Mouse (Mus musculus): Measurements from ENCODE around the gene Klf16. TPM values are rescaled to one million over a fixed set of nuclear protein-coding genes. Genes with fewer than 3 reads are reported as not detected.
"Not testable (repeated sequence)": the region's sequence is repeated elsewhere in the genome, so short reads cannot be mapped to it uniquely, and the experiment has no call there.

Klf16 gene
- polyA plus RNA-seq, 1 experiment, result 16.0 TPM

DNA sequence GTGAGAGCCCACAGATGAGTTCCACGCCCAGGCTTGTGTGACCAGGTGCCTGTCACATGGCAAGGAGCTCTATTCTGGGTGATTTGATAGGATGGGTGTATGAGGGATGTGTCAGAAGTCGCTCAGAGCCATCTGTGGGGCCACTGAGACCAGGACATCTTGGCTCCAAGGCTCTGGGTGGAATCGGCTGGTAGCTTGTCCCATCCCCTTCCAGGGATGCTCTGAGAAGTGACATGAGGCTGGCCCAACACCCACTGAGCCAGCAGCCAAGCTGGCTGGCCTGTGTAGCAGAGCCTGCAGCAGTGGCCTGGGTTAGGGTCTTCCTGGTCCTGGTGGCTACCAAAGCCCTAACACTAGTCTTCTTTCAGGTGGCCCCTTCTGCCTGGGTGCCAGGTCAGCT is 31.3 kb upstream of the Klf16 start:
- Histone ChIP-seq H3K27me3 (ENCODE audit: control insufficient read depth, insufficient read depth, insufficient read length) (no peaks in the 10 kb centered on the region), H3K4me3 (no peak overlapping the region), H3K4me2 (ENCODE audit: low read depth) (no peak overlapping the region), H3ac (ENCODE audit: control insufficient read depth, insufficient read length) (no peak overlapping the region), H3K36me3 (ENCODE audit: control insufficient read depth, insufficient read depth) (peaks cover 14% of the 10 kb centered on the region), H3K79me2 (ENCODE audit: control insufficient read depth, insufficient read depth) (peaks cover 33% of the 10 kb centered on the region)
- TF ChIP-seq REST (IDR thresholded peaks at IDR 0.05; ENCODE audit: insufficient read depth, insufficient read length), result no peak
- TF ChIP-seq SRF (IDR thresholded peaks at IDR 0.05; ENCODE audit: control insufficient read depth, insufficient read length, low read depth), result no peak
- TF ChIP-seq MYOG (IDR thresholded peaks at IDR 0.05; ENCODE audit: control insufficient read depth in 1 of 3, insufficient read depth in 1 of 3, insufficient read length in 2 of 3, low read depth in 2 of 3), result no peak
- TF ChIP-seq E2F4 (IDR thresholded peaks at IDR 0.05; ENCODE audit: insufficient read depth), result no peak
- TF ChIP-seq POLR2A (IDR thresholded peaks at IDR 0.05; ENCODE audit: insufficient read length, low read depth), result no peak
- TF ChIP-seq USF1 (IDR thresholded peaks at IDR 0.05; ENCODE audit: low read depth), result no peak
- no peak for TF ChIP-seq TCF12 (IDR thresholded peaks at IDR 0.05; ENCODE audit: insufficient read depth, poor library complexity, severe bottlenecking)
- no peak for TF ChIP-seq MYOD1 (IDR thresholded peaks at IDR 0.05; ENCODE audit: control insufficient read depth in 1 of 3, insufficient read length in 2 of 3, low read depth in 2 of 3)
- no peak for TF ChIP-seq TCF3 (IDR thresholded peaks at IDR 0.05; ENCODE audit: insufficient read length, low read depth)
- TF ChIP-seq POLR2AphosphoS2 (IDR thresholded peaks at IDR 0.05; ENCODE audit: insufficient read length, low read depth), result no peak

GRCm38 (mm10) chr10:80606737-80607350 is 29.7 kb upstream of the Klf16 start:
- Histone ChIP-seq H3K36me3 (ENCODE audit: control insufficient read depth, insufficient read depth) (peaks cover 9% of the 10 kb centered on the region), H3K79me2 (ENCODE audit: control insufficient read depth, insufficient read depth) (peaks cover 37% of the 10 kb centered on the region), H3ac (ENCODE audit: control insufficient read depth, insufficient read length) (no peak overlapping the region), H3K4me3 (no peak overlapping the region), H3K4me2 (ENCODE audit: low read depth) (no peak overlapping the region), H3K27me3 (ENCODE audit: control insufficient read depth, insufficient read depth, insufficient read length) (no peaks in the 10 kb centered on the region)
- no peak for TF ChIP-seq E2F4 (IDR thresholded peaks at IDR 0.05; ENCODE audit: insufficient read depth)
- no peak for TF ChIP-seq SRF (IDR thresholded peaks at IDR 0.05; ENCODE audit: control insufficient read depth, insufficient read length, low read depth)
- no peak for TF ChIP-seq MAX (IDR thresholded peaks at IDR 0.05; ENCODE audit: low read depth)
- TF ChIP-seq POLR2AphosphoS2 (IDR thresholded peaks at IDR 0.05; ENCODE audit: insufficient read length, low read depth), result no peak
- TF ChIP-seq MYOG (IDR thresholded peaks at IDR 0.05; ENCODE audit: control insufficient read depth in 1 of 3, insufficient read depth in 1 of 3, insufficient read length in 2 of 3, low read depth in 2 of 3), result no peak
- TF ChIP-seq TCF12 (IDR thresholded peaks at IDR 0.05; ENCODE audit: insufficient read depth, poor library complexity, severe bottlenecking), result no peak
- no peak for TF ChIP-seq USF1 (IDR thresholded peaks at IDR 0.05; ENCODE audit: low read depth)
- no peak for TF ChIP-seq TCF3 (IDR thresholded peaks at IDR 0.05; ENCODE audit: insufficient read length, low read depth)
- no peak for TF ChIP-seq POLR2A (IDR thresholded peaks at IDR 0.05; ENCODE audit: insufficient read length, low read depth)
- no peak for TF ChIP-seq CEBPB (IDR thresholded peaks at IDR 0.05; ENCODE audit: insufficient read depth, poor library complexity, severe bottlenecking)
- TF ChIP-seq MYOD1 (IDR thresholded peaks at IDR 0.05; ENCODE audit: control insufficient read depth in 1 of 3, insufficient read length in 2 of 3, low read depth in 2 of 3), result no peak
- TF ChIP-seq REST (IDR thresholded peaks at IDR 0.05; ENCODE audit: insufficient read depth, insufficient read length), result no peak

DNA sequence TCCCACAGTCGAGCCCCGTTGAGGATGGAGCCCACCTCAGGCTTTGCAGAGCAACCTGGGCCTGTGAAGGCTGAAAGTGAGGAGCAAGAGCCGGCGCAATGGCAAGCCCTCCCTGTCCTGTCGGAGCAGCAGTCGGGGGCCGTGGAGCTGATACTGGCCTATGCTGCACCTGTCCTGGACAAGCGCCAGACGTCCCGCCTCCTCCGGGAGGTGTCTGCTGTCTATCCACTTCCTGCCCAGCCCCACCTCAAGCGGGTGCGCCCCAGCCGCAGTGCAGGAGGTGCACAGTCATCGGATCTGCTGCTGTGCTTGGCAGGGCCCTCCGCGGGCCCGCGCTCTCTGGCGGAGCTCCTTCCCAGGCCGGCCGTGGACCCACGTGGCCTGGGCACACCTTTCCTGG is 29.2 kb upstream of the Klf16 start:
- Histone ChIP-seq H3ac (ENCODE audit: control insufficient read depth, insufficient read length) (no peak overlapping the region), H3K4me2 (ENCODE audit: low read depth) (no peak overlapping the region), H3K27me3 (ENCODE audit: control insufficient read depth, insufficient read depth, insufficient read length) (no peaks in the 10 kb centered on the region), H3K4me3 (no peak overlapping the region), H3K36me3 (ENCODE audit: control insufficient read depth, insufficient read depth) (peaks cover 9% of the 10 kb centered on the region), H3K79me2 (ENCODE audit: control insufficient read depth, insufficient read depth) (peaks cover 37% of the 10 kb centered on the region)
- TF ChIP-seq REST (IDR thresholded peaks at IDR 0.05; ENCODE audit: insufficient read depth, insufficient read length) (no peak), POLR2A (IDR thresholded peaks at IDR 0.05; ENCODE audit: insufficient read length, low read depth) (no peak), MAX (IDR thresholded peaks at IDR 0.05; ENCODE audit: low read depth) (no peak)

DNA sequence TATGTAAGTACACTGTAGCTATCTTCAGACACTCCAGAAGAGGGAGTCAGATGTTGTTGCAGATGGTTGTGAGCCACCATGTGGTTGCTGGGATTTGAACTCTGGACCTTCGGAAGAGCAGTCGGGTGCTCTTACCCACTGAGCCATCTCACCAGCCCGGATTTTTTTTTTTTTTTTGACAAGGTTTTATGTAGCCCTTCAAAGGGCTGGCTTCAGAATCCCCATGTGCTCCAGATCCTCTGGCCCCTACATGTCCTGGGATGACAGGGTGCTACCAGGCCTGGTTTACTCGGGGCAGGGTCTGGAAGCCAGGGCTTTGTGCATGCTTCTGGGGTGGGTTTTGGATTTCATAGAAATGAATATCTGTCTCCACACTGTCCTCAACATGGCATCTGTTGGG is 28.6 kb upstream of the Klf16 start, which contains the start of gene Gm49322:
Gene Gm49322 (plus strand): TSS at position 301 of the 400 bp plus-strand sequence.
- H3ac ChIP-seq (ENCODE audit: control insufficient read depth, insufficient read length); H3K36me3 ChIP-seq (ENCODE audit: control insufficient read depth, insufficient read depth); H3K4me2 ChIP-seq (ENCODE audit: low read depth); H3K4me3 ChIP-seq; H3K27me3 ChIP-seq (ENCODE audit: control insufficient read depth, insufficient read depth, insufficient read length): not testable (repeated sequence)
- peaks cover 37% of the 10 kb centered on the region for H3K79me2 ChIP-seq (ENCODE audit: control insufficient read depth, insufficient read depth)

DNA sequence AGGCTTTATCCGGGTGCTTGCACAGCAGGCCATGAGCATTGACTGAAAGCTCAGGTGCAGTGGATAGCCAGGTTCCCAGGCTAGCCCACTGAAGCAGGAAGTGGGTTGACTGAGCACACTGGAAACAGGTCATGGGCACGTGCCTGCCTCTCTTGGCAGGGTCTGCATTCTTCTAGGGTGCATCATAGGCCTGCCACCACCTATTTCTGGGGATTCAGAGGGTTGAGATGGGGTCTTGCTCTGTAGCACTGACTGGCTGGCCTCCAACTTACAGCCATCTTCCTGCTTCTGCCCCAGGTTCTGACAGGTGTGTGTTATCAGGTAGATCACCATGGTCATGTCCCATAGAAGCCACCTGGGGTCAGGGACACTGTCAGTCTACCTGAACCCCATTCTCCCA is 27.9 kb upstream of the Klf16 start:
- no peak overlapping the region for H3K4me2 ChIP-seq (ENCODE audit: low read depth)
- H3K27me3 ChIP-seq (ENCODE audit: control insufficient read depth, insufficient read depth, insufficient read length), result no peaks in the 10 kb centered on the region
- no peak for TF ChIP-seq CEBPB (IDR thresholded peaks at IDR 0.05; ENCODE audit: insufficient read depth, poor library complexity, severe bottlenecking)
- no peak for TF ChIP-seq TCF3 (IDR thresholded peaks at IDR 0.05; ENCODE audit: insufficient read length, low read depth)
- no peak for TF ChIP-seq USF1 (IDR thresholded peaks at IDR 0.05; ENCODE audit: low read depth)
- no peak for TF ChIP-seq MYOD1 (IDR thresholded peaks at IDR 0.05; ENCODE audit: control insufficient read depth in 1 of 3, insufficient read length in 2 of 3, low read depth in 2 of 3)
- no peak for TF ChIP-seq POLR2AphosphoS2 (IDR thresholded peaks at IDR 0.05; ENCODE audit: insufficient read length, low read depth)
- no peak for TF ChIP-seq POLR2A (IDR thresholded peaks at IDR 0.05; ENCODE audit: insufficient read length, low read depth)
- TF ChIP-seq SRF (IDR thresholded peaks at IDR 0.05; ENCODE audit: control insufficient read depth, insufficient read length, low read depth), result no peak
- no peak overlapping the region for H3ac ChIP-seq (ENCODE audit: control insufficient read depth, insufficient read length)
- H3K36me3 ChIP-seq (ENCODE audit: control insufficient read depth, insufficient read depth), result peaks cover 9% of the 10 kb centered on the region
- H3K4me3 ChIP-seq, result no peak overlapping the region
- H3K79me2 ChIP-seq (ENCODE audit: control insufficient read depth, insufficient read depth), result peaks cover 37% of the 10 kb centered on the region

Data from myocyte (in vitro differentiated cells).